Mouse (Mus musculus) left cerebral cortex, postnatal 25 days (tissue): ENCODE results near the gene Tapt1. TPM values are rescaled to one million over a fixed set of nuclear protein-coding genes. Genes with fewer than 3 reads are reported as not detected.
"Not testable (repeated sequence)": the region's sequence is repeated elsewhere in the genome, so short reads cannot be mapped to it uniquely, and the experiment has no call there.

ENCODE experiments used
- DNase-seq, 2 experiments: peaks; one replicate each; pipeline ENCODE4 v3.0.0; 2022; ENCODE audit warnings: low spot score in 2 of 2, mixed read lengths in 1 of 2
- intact Hi-C: fragments of 180-260 bp; cut with DNase I; formaldehyde crosslinking; loops from one replicate; pipeline ENCODE4 v1.15.1; 2025
- total RNA-seq, 2 experiments: library from RNA; stranded (reverse); gene quantifications; 2 replicates each; pipeline ENCODE4 v1.2.3; 2021

The Tapt1 gene
- total RNA-seq, 2 experiments from 2014 or later: 49.4 to 49.7 TPM

GRCm38 (mm10) chr5:44157760-44158159 is 68.7 kb downstream of the Tapt1 start:
- intact Hi-C loops: no loop called here
- no peak for DNase-seq

GRCm38 (mm10) chr5:44153050-44153449 is 73.4 kb downstream of the Tapt1 start:
- intact Hi-C loops: no loop called here

GRCm38 (mm10) chr5:44151327-44152051 is 74.9 kb downstream of the Tapt1 start:
- DNase-seq: peak in 1 of 2 experiments; percentile 64
- intact Hi-C loops: no loop called here

More at GRCm38 (mm10) chr5:44153050-44153449, 73.4 kb downstream of the Tapt1 start:
- no peak for DNase-seq

- peak; percentile 12 to 67 for DNase-seq
- intact Hi-C loops: no loop called here
Observed at GRCm38 (mm10) chr5:44147732-44148131, 78.7 kb downstream of the Tapt1 start.

DNA sequence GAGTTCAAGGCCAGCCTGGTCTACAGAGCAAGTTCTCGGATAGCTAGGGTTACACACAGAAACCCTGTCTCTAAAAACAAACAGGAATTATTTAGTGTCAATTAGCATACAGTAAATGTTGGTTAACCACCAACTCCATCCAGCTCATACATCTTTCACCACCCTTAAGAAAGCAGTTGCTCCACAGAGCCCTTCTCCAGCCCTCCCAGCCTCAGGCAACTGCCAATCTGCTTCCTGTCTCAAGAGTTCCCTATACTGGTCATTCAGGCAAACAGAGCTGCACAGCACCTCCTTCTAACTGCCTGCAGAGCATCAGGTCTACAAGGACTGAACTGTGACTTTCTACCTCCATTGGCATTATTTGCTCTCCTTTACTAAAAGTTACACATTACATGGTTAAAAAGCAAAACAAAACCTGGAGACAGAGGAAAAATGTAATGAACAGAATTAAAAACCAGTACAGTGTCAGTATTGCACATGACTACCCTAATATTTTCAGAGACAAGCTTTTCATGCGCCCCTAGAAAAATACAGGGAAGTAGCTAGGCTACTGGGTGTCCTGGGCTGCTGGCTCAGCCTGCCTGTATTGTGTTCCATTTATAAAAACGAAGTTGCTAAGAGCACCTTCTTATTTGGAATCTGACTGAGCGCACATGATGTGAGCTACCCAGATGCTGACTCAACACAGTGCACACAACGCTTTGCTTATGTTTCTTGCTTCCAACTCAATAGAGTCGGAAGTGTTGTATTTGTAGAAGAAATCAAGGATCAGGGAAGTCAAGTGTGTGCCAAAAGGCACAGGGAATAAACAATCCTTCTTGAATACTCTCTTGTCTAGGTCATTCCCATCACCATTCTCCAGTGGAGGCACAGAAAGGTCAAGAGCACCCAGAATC is 79.7 kb downstream of the Tapt1 start:
- intact Hi-C loops: no loop called here
- DNase-seq: no peak

DNA sequence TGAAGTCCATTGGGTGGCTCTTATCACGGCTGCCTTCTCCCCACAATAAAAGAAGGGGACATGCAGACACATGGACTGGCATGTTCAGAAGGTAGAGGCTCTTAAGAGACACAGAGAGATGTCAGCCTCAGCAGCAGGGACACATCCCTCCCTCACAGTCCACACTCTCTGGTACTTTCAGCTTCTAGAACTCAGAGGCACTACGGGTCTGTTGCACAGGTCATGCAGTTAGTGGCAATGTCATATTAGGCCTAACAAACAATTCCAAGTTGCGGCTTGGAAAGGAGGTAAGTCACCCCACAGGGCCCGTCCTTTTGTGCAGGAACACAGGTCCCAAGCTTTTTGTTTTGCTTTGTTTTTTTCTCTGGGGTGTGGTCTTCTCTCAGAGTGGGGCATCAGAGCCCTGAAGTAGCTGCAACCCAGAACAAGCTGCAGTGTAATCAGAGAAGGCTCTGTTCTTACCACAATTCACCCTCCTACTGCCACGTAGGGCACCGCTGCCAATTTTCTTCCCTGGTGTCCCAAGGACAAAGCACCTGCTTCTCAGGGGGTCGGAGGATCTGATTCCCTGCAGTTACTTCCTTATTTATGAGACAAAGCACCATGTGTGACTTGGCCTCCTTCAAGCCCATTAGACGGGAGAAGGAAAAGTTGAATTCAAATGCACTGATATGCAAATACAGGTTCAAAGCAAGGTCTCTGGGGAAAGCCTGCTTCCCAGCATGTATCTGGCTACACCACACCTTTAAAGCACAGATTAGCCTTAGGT is 82.8 kb downstream of the Tapt1 start:
- no peak for DNase-seq
- intact Hi-C loops: no loop called here

GRCm38 (mm10) chr5:44127487-44127886 is 98.9 kb downstream of the Tapt1 start:
- intact Hi-C loops: no loop called here

GRCm38 (mm10) chr5:44126574-44126973 is 99.9 kb downstream of the Tapt1 start:
- DNase-seq, intact Hi-C loops: not testable (repeated sequence)

More at GRCm38 (mm10) chr5:44127487-44127886, 98.9 kb downstream of the Tapt1 start:
- DNase-seq: no peak

Other genes with a start within 250 kb of the Tapt1 start
- gene Fgfbp1, start 244.8 kb downstream of the Tapt1 start, total RNA-seq: 1 to 10 TPM; 2.8 to 6.9 TPM
- gene Prom1, start 124.6 kb downstream of the Tapt1 start, total RNA-seq: 10 to 100 TPM; 15.9 to 20.5 TPM